Mouse (Mus musculus) erythroid progenitor cell, adult 5-6 weeks (primary cell): Measurements from ENCODE around the gene Magea8. TPM values are rescaled to one million over a fixed set of nuclear protein-coding genes. Genes with fewer than 3 reads are reported as not detected.
"Not testable (repeated sequence)": the region's sequence is repeated elsewhere in the genome, so short reads cannot be mapped to it uniquely, and the experiment has no call there.

Experiments used
- ATAC-seq: replicated peaks from 2 replicates; pipeline ENCODE4 v1.8.0; 2016; ENCODE audit warnings: moderate number of reproducible peaks, mild to moderate bottlenecking, moderate TSS enrichment, inconsistent platforms; ENCODE audit not compliant: poor library complexity, low FRiP score, severe bottlenecking
- total RNA-seq, 2 experiments: library from RNA; stranded (forward) in 1 of 2; stranded (reverse) in 1 of 2; fragments of 150-400 nt in 1 of 2; fragments of 186-747, 209-891 nt in 1 of 2; gene quantifications; 2 replicates each; pipeline versions ENCODE4 v1.2.3 to v1.2.4; 2015 to 2017; ENCODE audit warnings: low replicate concordance in 2 of 2

Gene Magea8
- total RNA-seq (2015; ENCODE audit: low replicate concordance) (not detected in 2 replicates), total RNA-seq (2017; ENCODE audit: low replicate concordance) (not detected in 2 replicates)

- ATAC-seq: not testable (repeated sequence)
These were observed at the start of gene Magea8 for GRCm38 (mm10) chrX:154995750-154996149. Gene Magea8, minus strand, starts transcription at chrX:154995850.

GRCm38 (mm10) chrX:154949405-154949804 is 46.2 kb downstream of the Magea8 start, which contains the start of gene Magea3:
Gene Magea3, minus strand, starts transcription at chrX:154949505.
- ATAC-seq: not testable (repeated sequence)

GRCm38 (mm10) chrX:154935887-154936286 is 59.8 kb downstream of the Magea8 start, which contains the start of gene Magea6:
Gene Magea6, minus strand, starts transcription at chrX:154935987.
- ATAC-seq: not testable (repeated sequence)

Other genes starting within 250 kb of the Magea8 start
- gene Cldn34b1, start 105.6 kb downstream of the Magea8 start, total RNA-seq (2015; ENCODE audit: low replicate concordance): not detected in 2 replicates
- gene Cldn34b1, start 105.6 kb downstream of the Magea8 start, total RNA-seq (2017; ENCODE audit: low replicate concordance): not detected in 2 replicates
- not detected in 2 replicates for gene Magea6, start 59.9 kb downstream of the Magea8 start, total RNA-seq (2015; ENCODE audit: low replicate concordance)
- gene Magea6, start 59.9 kb downstream of the Magea8 start, total RNA-seq (2017; ENCODE audit: low replicate concordance): not detected in 2 replicates
- gene Magea3, start 46.3 kb downstream of the Magea8 start, total RNA-seq (2015; ENCODE audit: low replicate concordance): not detected in 2 replicates
- gene Magea3, start 46.3 kb downstream of the Magea8 start, total RNA-seq (2017; ENCODE audit: low replicate concordance): not detected in 2 replicates
- gene Magea5, start 67.3 kb upstream of the Magea8 start, total RNA-seq (2015; ENCODE audit: low replicate concordance): not detected in 2 replicates
- gene Magea5, start 67.3 kb upstream of the Magea8 start, total RNA-seq (2017; ENCODE audit: low replicate concordance): not detected in 2 replicates
- gene Magea1, start 93.9 kb upstream of the Magea8 start, total RNA-seq (2015; ENCODE audit: low replicate concordance): not detected in 2 replicates
- gene Magea1, start 93.9 kb upstream of the Magea8 start, total RNA-seq (2017; ENCODE audit: low replicate concordance): not detected in 2 replicates
- gene Magea2, start 97.8 kb upstream of the Magea8 start, total RNA-seq (2015; ENCODE audit: low replicate concordance): not detected in 2 replicates
- not detected in 2 replicates for gene Magea2, start 97.8 kb upstream of the Magea8 start, total RNA-seq (2017; ENCODE audit: low replicate concordance)
- gene Cldn34b2, start 132.6 kb upstream of the Magea8 start, total RNA-seq (2015; ENCODE audit: low replicate concordance): not detected in 2 replicates
- gene Cldn34b2, start 132.6 kb upstream of the Magea8 start, total RNA-seq (2017; ENCODE audit: low replicate concordance): not detected in 2 replicates
- 115 and 148 TPM in 2 replicates for gene Sat1, start 220.6 kb upstream of the Magea8 start, total RNA-seq (2015; ENCODE audit: low replicate concordance)
- gene Sat1, start 220.6 kb upstream of the Magea8 start, total RNA-seq (2017; ENCODE audit: low replicate concordance): 38.1 and 82.3 TPM in 2 replicates